ENCODE assay signal across 4 mouse cellular contexts in the genomic region with DNA sequence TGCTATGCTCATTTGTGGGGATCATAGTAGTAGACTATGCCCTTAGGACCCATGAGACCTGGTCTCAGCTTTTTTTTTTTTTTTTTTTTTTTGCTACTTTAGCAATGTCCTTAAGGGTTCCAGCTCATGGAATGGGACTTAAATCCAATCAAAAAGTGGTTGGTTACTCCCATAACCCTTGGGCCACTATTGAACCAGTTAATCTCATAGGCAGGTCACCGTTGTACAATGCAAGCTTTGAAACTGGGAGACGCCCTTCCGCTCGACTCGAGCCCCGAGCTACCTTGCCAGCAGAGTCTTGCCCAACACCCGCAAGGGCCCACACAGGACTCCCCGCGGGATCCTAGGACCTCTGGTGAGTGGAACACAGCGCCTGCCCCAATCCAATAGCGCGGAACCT.
DNase-seq lines count a peak whose midpoint lies in the region.

No protein-coding gene starts in this region.

- peak; percentile 26 for DNase-seq in ES-CJ7 (ENCODE audit: low read depth, low spot score)
- peak; percentile 62 for DNase-seq in R1 (ENCODE audit: low read depth, low spot score)
- DNase-seq in ZHBTc4 (ENCODE audit: low read depth, low spot score): peak; percentile 51
- DNase-seq in heart, adult 11 months: peak; percentile 28

Comparison
In these comparisons a context has a peak if more than half of its experiments do, and no peak if none do; other contexts are left out.
1. Peak in every context shown above with its lines: DNase-seq.